Mouse (Mus musculus): ENCODE data around the gene Dcaf4. TPM values are rescaled to one million over a fixed set of nuclear protein-coding genes. Genes with fewer than 3 reads are reported as not detected.

Gene Dcaf4
- total and polyA plus RNA-seq, 2 experiments from 2014 or later: 19.7 to 33.4 TPM

DNA sequence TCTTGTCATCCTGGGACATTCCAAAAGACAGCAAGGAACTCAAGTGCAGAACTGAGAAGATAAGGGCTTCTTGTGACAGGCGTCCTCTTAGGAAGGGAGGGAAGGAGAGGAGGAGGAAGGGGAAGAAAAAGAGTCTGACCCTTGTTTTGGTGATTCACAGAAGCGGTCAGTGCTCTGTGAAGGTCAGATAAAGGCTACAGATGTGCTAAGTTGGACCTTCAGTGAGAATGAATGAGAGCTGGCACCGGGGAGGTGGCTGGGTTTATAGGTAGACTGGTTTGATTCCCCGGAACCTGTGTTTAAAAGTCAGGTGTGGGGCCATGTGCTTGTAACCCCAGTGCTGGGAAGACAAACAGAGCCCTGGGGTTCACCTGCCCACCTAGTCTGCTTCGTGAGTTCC, 8.4 kb downstream of the Dcaf4 start:
- no peak for DNase-seq (ENCODE audit: low spot score)
- TF ChIP-seq EP300 (IDR thresholded peaks at IDR 0.05; ENCODE audit: low read depth): no peak
- TF ChIP-seq CTCF (IDR thresholded peaks at IDR 0.05; ENCODE audit: low read depth): no peak
- Histone ChIP-seq H3K36me3 (replicated peaks; ENCODE audit: control insufficient read depth, insufficient read depth, low read length) (peaks cover 20% of the 10 kb centered on the region), H3K9me3 (replicated peaks; ENCODE audit: control insufficient read depth, low read length) (no peaks in the 10 kb centered on the region), H3K9ac (replicated peaks; ENCODE audit: low read depth, low read length) (no peak overlapping the region), H3K4me3 (ENCODE audit: low read depth, low read length) (no peak overlapping the region), H3K27me3 (ENCODE audit: control insufficient read depth, insufficient read depth, low read length) (no peaks in the 10 kb centered on the region), H3K27ac (ENCODE audit: low read depth) (no peak overlapping the region), H3K4me1 (ENCODE audit: control insufficient read depth, insufficient read depth) (peaks cover 8% of the 10 kb centered on the region), H3K4me2 (ENCODE audit: low read depth, low read length) (no peak overlapping the region)
- WGBS: 79% methylated on average over 5 of the region's 5 CpGs
- ATAC-seq (ENCODE audit: insufficient read depth, low read depth): no peak

- H3K4me2 ChIP-seq (ENCODE audit: low read depth, low read length): no peak overlapping the region
- H3K36me3 ChIP-seq (replicated peaks; ENCODE audit: control insufficient read depth, insufficient read depth, low read length): peaks cover 40% of the 10 kb centered on the region
- no peak for TF ChIP-seq EP300 (IDR thresholded peaks at IDR 0.05; ENCODE audit: low read depth)
- TF ChIP-seq CTCF (IDR thresholded peaks at IDR 0.05; ENCODE audit: low read depth): no peak
Measured at GRCm38 (mm10) chr12:83531992-83532391, 11.7 kb downstream of the Dcaf4 start.

GRCm38 (mm10) chr12:83532966-83533365, 12.7 kb downstream of the Dcaf4 start:
- H3K4me2 ChIP-seq (ENCODE audit: low read depth, low read length): no peak overlapping the region
- DNase-seq (ENCODE audit: low spot score) (no peak), ATAC-seq (ENCODE audit: insufficient read depth, low read depth) (peak; percentile 62; the same call in 1 of the 2 replicates)
- H3K4me3 ChIP-seq (ENCODE audit: low read depth, low read length): no peak overlapping the region
- TF ChIP-seq EP300 (IDR thresholded peaks at IDR 0.05; ENCODE audit: low read depth) (no peak), CTCF (IDR thresholded peaks at IDR 0.05; ENCODE audit: low read depth) (no peak)
- H3K27me3 ChIP-seq (ENCODE audit: control insufficient read depth, insufficient read depth, low read length): no peaks in the 10 kb centered on the region
- H3K36me3 ChIP-seq (replicated peaks; ENCODE audit: control insufficient read depth, insufficient read depth, low read length): peaks cover 44% of the 10 kb centered on the region
- H3K9me3 ChIP-seq (replicated peaks; ENCODE audit: control insufficient read depth, low read length): no peaks in the 10 kb centered on the region
- H3K4me1 ChIP-seq (ENCODE audit: control insufficient read depth, insufficient read depth): no peaks in the 10 kb centered on the region
- WGBS: 48% methylated on average over 3 of the region's 3 CpGs
- H3K27ac ChIP-seq (ENCODE audit: low read depth): no peak overlapping the region
- H3K9ac ChIP-seq (replicated peaks; ENCODE audit: low read depth, low read length): no peak overlapping the region

More at GRCm38 (mm10) chr12:83531992-83532391, 11.7 kb downstream of the Dcaf4 start:
- no peak for DNase-seq (ENCODE audit: low spot score)
- ATAC-seq (ENCODE audit: insufficient read depth, low read depth): no peak
- no peak overlapping the region for H3K9ac ChIP-seq (replicated peaks; ENCODE audit: low read depth, low read length)
- WGBS: 90% methylated on average over 6 of the region's 6 CpGs
- H3K9me3 ChIP-seq (replicated peaks; ENCODE audit: control insufficient read depth, low read length): no peaks in the 10 kb centered on the region
- H3K27ac ChIP-seq (ENCODE audit: low read depth): no peak overlapping the region
- no peak overlapping the region for H3K4me3 ChIP-seq (ENCODE audit: low read depth, low read length)
- H3K27me3 ChIP-seq (ENCODE audit: control insufficient read depth, insufficient read depth, low read length): no peaks in the 10 kb centered on the region
- H3K4me1 ChIP-seq (ENCODE audit: control insufficient read depth, insufficient read depth): no peaks in the 10 kb centered on the region

GRCm38 (mm10) chr12:83534190-83534589, 13.9 kb downstream of the Dcaf4 start:
- Histone ChIP-seq H3K4me2 (ENCODE audit: low read depth, low read length) (no peak overlapping the region), H3K9ac (replicated peaks; ENCODE audit: low read depth, low read length) (no peak overlapping the region), H3K27me3 (ENCODE audit: control insufficient read depth, insufficient read depth, low read length) (no peaks in the 10 kb centered on the region), H3K4me3 (ENCODE audit: low read depth, low read length) (no peak overlapping the region), H3K27ac (ENCODE audit: low read depth) (no peak overlapping the region), H3K9me3 (replicated peaks; ENCODE audit: control insufficient read depth, low read length) (no peaks in the 10 kb centered on the region), H3K4me1 (ENCODE audit: control insufficient read depth, insufficient read depth) (no peaks in the 10 kb centered on the region), H3K36me3 (replicated peaks; ENCODE audit: control insufficient read depth, insufficient read depth, low read length) (peaks cover 53% of the 10 kb centered on the region)
- ATAC-seq (ENCODE audit: insufficient read depth, low read depth) (no peak), DNase-seq (ENCODE audit: low spot score) (no peak)
- TF ChIP-seq EP300 (IDR thresholded peaks at IDR 0.05; ENCODE audit: low read depth): no peak
- no peak for TF ChIP-seq CTCF (IDR thresholded peaks at IDR 0.05; ENCODE audit: low read depth)
- WGBS: 73% methylated on average over 3 of the region's 3 CpGs

DNA sequence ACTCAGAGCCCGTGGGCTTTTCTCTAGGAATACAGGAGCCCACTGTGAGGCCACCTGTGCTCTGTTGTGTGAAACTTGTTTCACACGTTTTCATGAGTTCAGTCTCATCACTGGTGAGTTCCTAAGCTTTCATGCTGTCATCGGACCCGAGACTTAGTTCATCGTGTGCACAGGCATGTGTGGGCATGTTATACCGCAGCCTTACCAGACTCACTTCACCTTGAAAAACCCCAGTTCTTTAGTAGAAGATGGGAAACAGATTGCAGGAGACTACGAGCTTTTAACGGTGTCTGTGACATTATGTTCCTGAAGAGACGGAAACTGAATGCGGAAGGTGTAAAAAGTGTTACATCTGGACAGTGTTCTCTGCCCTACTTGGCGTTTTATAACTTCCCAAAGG, 15.2 kb downstream of the Dcaf4 start:
- no peak for TF ChIP-seq CTCF (IDR thresholded peaks at IDR 0.05; ENCODE audit: low read depth)
- no peak for TF ChIP-seq EP300 (IDR thresholded peaks at IDR 0.05; ENCODE audit: low read depth)
- H3K4me2 ChIP-seq (ENCODE audit: low read depth, low read length): no peak overlapping the region
- no peaks in the 10 kb centered on the region for H3K9me3 ChIP-seq (replicated peaks; ENCODE audit: control insufficient read depth, low read length)
- no peaks in the 10 kb centered on the region for H3K27me3 ChIP-seq (ENCODE audit: control insufficient read depth, insufficient read depth, low read length)
- 86% methylated on average over 11 of the region's 11 CpGs for WGBS
- H3K36me3 ChIP-seq (replicated peaks; ENCODE audit: control insufficient read depth, insufficient read depth, low read length): peaks cover 59% of the 10 kb centered on the region
- no peak for DNase-seq (ENCODE audit: low spot score)
- no peak for ATAC-seq (ENCODE audit: insufficient read depth, low read depth)
- H3K27ac ChIP-seq (ENCODE audit: low read depth): no peak overlapping the region
- no peak overlapping the region for H3K4me3 ChIP-seq (ENCODE audit: low read depth, low read length)
- H3K4me1 ChIP-seq (ENCODE audit: control insufficient read depth, insufficient read depth): no peaks in the 10 kb centered on the region
- H3K9ac ChIP-seq (replicated peaks; ENCODE audit: low read depth, low read length): no peak overlapping the region

- Histone ChIP-seq H3K9ac (replicated peaks; ENCODE audit: low read depth, low read length) (no peak overlapping the region), H3K27me3 (ENCODE audit: control insufficient read depth, insufficient read depth, low read length) (no peaks in the 10 kb centered on the region), H3K4me1 (ENCODE audit: control insufficient read depth, insufficient read depth) (no peaks in the 10 kb centered on the region), H3K4me3 (ENCODE audit: low read depth, low read length) (no peak overlapping the region), H3K36me3 (replicated peaks; ENCODE audit: control insufficient read depth, insufficient read depth, low read length) (peaks cover 59% of the 10 kb centered on the region), H3K4me2 (ENCODE audit: low read depth, low read length) (no peak overlapping the region), H3K9me3 (replicated peaks; ENCODE audit: control insufficient read depth, low read length) (no peaks in the 10 kb centered on the region), H3K27ac (ENCODE audit: low read depth) (no peak overlapping the region)
- 58% methylated on average over 9 of the region's 9 CpGs for WGBS
- no peak for DNase-seq (ENCODE audit: low spot score)
- TF ChIP-seq EP300 (IDR thresholded peaks at IDR 0.05; ENCODE audit: low read depth) (no peak), CTCF (IDR thresholded peaks at IDR 0.05; ENCODE audit: low read depth) (no peak)
- ATAC-seq (ENCODE audit: insufficient read depth, low read depth): no peak
Measured at GRCm38 (mm10) chr12:83536039-83536438, 15.8 kb downstream of the Dcaf4 start.

All from heart, postnatal 0 days (tissue).